ENCODE assay signal across 8 mouse cellular contexts in the genomic region with DNA sequence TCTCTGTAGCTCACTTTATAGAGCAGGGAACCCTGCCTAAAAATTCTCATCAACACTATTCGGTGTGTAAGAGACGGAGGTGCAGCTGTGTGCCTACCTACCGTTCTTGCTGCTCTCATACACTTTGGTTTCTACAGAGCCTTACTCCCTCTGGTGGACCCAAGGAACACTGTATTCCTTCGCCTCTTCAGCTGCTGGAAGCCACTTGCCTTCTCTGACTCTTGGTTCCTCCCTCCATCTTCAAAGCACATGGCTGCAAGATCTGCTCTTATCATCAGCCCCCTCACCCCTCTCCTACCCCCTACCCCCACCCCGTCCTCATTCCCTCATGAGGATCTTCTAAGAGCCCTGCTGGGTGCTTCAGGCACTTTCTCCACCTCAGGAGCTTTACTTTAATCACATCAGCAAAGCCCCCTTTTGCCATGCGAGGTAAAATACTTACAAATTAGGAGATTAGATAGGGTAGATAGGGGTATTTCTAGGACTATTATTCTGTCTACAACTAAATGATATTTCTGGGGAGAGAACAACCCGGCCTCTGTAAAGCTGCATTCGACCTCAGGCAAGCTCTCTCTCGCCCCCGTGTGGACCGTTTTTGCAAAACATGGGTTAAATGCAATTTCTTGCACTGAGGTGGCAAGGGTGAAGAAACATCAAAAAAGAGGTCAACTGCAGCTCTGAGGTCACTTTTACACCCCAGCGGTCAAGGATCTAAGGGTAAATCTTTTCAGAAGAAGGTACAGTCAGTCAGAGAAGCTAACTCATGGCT. TPM values are rescaled to one million over a fixed set of nuclear protein-coding genes. Genes with fewer than 3 reads are reported as not detected.
DNase-seq lines count a peak whose midpoint lies in the region; ATAC-seq and TF ChIP-seq lines count a peak whose summit lies in the region.

No protein-coding gene starts in this region.

- H3K36me3 ChIP-seq in intestine, embryonic 14.5 days (ENCODE audit: control insufficient read depth, insufficient read depth, low read length) = no peaks in the 10 kb centered on the region

- peak; percentile 76 for TF ChIP-seq CTCF in cortical plate, adult 2 months (IDR thresholded peaks at IDR 0.05; ENCODE audit: extremely low read depth, insufficient read depth, low read length)

- no peaks in the 10 kb centered on the region for H3K27me3 ChIP-seq in intestine, embryonic 14.5 days (replicated peaks; ENCODE audit: control insufficient read depth, insufficient read depth, low read length)

- DNase-seq in adrenal gland, adult 2 months = peak; percentile 63
- peak; percentile 75 for DNase-seq in gastrocnemius, postnatal 10 days
- peak; percentile 95 for DNase-seq in intestine, embryonic 14.5 days (ENCODE audit: low spot score)
- DNase-seq in left cerebral cortex, postnatal 36 days (ENCODE audit: low spot score in 2 of 2) = peak; percentile 18 to 37
- DNase-seq in mesoderm, embryonic 11.5 days (ENCODE audit: low read depth, low spot score) = peak; percentile 77
- DNase-seq in skeletal muscle tissue, adult 2 months (ENCODE audit: low read depth, low spot score) = peak; percentile 19

- WGBS in intestine, embryonic 14.5 days = 12% methylated on average over 12 of the region's 12 CpGs

- H3K9ac ChIP-seq in intestine, embryonic 14.5 days (ENCODE audit: low read length) = no peak overlapping the region

- peak; percentile 78 for ATAC-seq in intestine, embryonic 14.5 days (replicated peaks; ENCODE audit: low FRiP score, low TSS enrichment, low read depth)
- no peak for ATAC-seq in inflammation-experienced regulatory T-cells, adult 6 months

- no peaks in the 10 kb centered on the region for H3K9me3 ChIP-seq in intestine, embryonic 14.5 days (ENCODE audit: control insufficient read depth, low read length)

- no peak for TF ChIP-seq POLR2A in cortical plate, adult 2 months (IDR thresholded peaks at IDR 0.05; ENCODE audit: extremely low read depth, insufficient read depth, low read length)

- H3K4me2 ChIP-seq in intestine, embryonic 14.5 days (ENCODE audit: low read length) = peak overlapping the region; percentile 28; the same call in 1 of the 2 replicates

- H3K27ac ChIP-seq in cortical plate, adult 2 months (ENCODE audit: insufficient read depth, low read length) = no peak overlapping the region
- H3K27ac ChIP-seq in intestine, embryonic 14.5 days (ENCODE audit: low read depth) = no peak overlapping the region

- intact Hi-C loops in left cerebral cortex, postnatal 36 days (cut with DNase I) = loop anchor here (10.0 kb wide), 1 partner anchor 64 kb away; no protein-coding TSS in a partner anchor

- no peaks in the 10 kb centered on the region for H3K4me1 ChIP-seq in cortical plate, adult 2 months (ENCODE audit: control insufficient read depth, insufficient read depth, low read length)
- H3K4me1 ChIP-seq in intestine, embryonic 14.5 days (replicated peaks; ENCODE audit: control insufficient read depth, insufficient read depth, low read length) = no peaks in the 10 kb centered on the region

- H3K4me3 ChIP-seq in cortical plate, adult 2 months (ENCODE audit: insufficient read depth, low read length) = no peak overlapping the region
- no peak overlapping the region for H3K4me3 ChIP-seq in intestine, embryonic 14.5 days (ENCODE audit: low read depth, low read length)

RNA-seq across cellular contexts. Expression of gene Aqp9, which starts 20.3 kb away (rescaled TPM):
- total RNA-seq in adrenal gland, adult 2 months (2021) = 1 to 10 TPM in 1 of 2 experiments, under 1 TPM in 1; 0.28 to 1.1 TPM
- polyA plus RNA-seq in adrenal gland, adult 2 months (2012; rRNA removed) = 0.27 and 0.51 TPM in 2 replicates
- 1.8 and 2.6 TPM in 2 replicates for polyA plus RNA-seq in cortical plate, adult 2 months (2012; rRNA removed)
- total RNA-seq in gastrocnemius, postnatal 10 days (2021) = under 1 TPM in 1 of 2 experiments, not detected in 1; 0.56 TPM
- 0.26 and 0.38 TPM in 2 replicates for polyA plus RNA-seq in intestine, embryonic 14.5 days (2014; fragmentation: Nextera tagmentation; extraction: Ambion mirVana)
- total RNA-seq in left cerebral cortex, postnatal 36 days (2021) = 1 to 10 TPM; 1.8 to 2.0 TPM
- polyA plus RNA-seq in inflammation-experienced regulatory T-cells, adult 6 months (2017; shearing (Covaris generic)) = not detected

RNA-seq across cellular contexts. Expression of gene Aldh1a2, which starts 26.8 kb away (rescaled TPM):
- 10 to 100 TPM; 65.6 to 92.9 TPM for total RNA-seq in adrenal gland, adult 2 months (2021)
- polyA plus RNA-seq in adrenal gland, adult 2 months (2012; rRNA removed) = 17.9 and 19.1 TPM in 2 replicates
- 7.5 and 8.1 TPM in 2 replicates for polyA plus RNA-seq in cortical plate, adult 2 months (2012; rRNA removed)
- 10 to 100 TPM; 10.9 to 13.5 TPM for total RNA-seq in gastrocnemius, postnatal 10 days (2021)
- polyA plus RNA-seq in intestine, embryonic 14.5 days (2014; fragmentation: Nextera tagmentation; extraction: Ambion mirVana) = 123 and 139 TPM in 2 replicates
- total RNA-seq in left cerebral cortex, postnatal 36 days (2021) = 1 to 10 TPM; 5.6 to 7.9 TPM
- under 1 TPM in 1 of 3 experiments, not detected in 2; 0.20 TPM for polyA plus RNA-seq in inflammation-experienced regulatory T-cells, adult 6 months (2017; shearing (Covaris generic))

Comparison
In these comparisons a context has a peak if more than half of its experiments do, and no peak if none do; other contexts are left out.
1. DNase-seq: peak in every context shown above with its lines; median percentile 95 in intestine, embryonic 14.5 days; 77 in mesoderm, embryonic 11.5 days; 75 in gastrocnemius, postnatal 10 days; 63 in adrenal gland, adult 2 months; 28 in left cerebral cortex, postnatal 36 days; 19 in skeletal muscle tissue, adult 2 months.